Mouse (Mus musculus) central nervous system, embryonic 18 days (tissue): ENCODE measurements around the gene Camp. TPM values are rescaled to one million over a fixed set of nuclear protein-coding genes. Genes with fewer than 3 reads are reported as not detected.

Experiments
- polyA plus RNA-seq: library from polyadenylated mRNA; depleted of rRNA; stranded (reverse); fragments of >200 nt; gene quantifications from 2 replicates; pipeline ENCODE4 v1.2.3, GENCODE M21; 2012; rRNA removed

Gene Camp
- polyA plus RNA-seq: 0.66 TPM in 1 of 2 replicates, not detected in the other

GRCm38 (mm10) chr9:109849312-109849758 lies at the start of gene Camp:
TSS of gene Camp (minus strand) at chr9:109849617.

GRCm38 (mm10) chr9:109874797-109875691 lies 25.6 kb upstream of the Camp start, which contains the start of gene Cdc25a:
TSS of gene Cdc25a (plus strand) at chr9:109875579.

GRCm38 (mm10) chr9:109832391-109833087 lies 16.9 kb downstream of the Camp start, which contains the start of gene Nme6:
TSS of gene Nme6 (plus strand) at chr9:109832749.

GRCm38 (mm10) chr9:109811980-109812379 lies 37.4 kb downstream of the Camp start, which contains the start of gene Spink8:
TSS of gene Spink8 (plus strand) at chr9:109812280.

Other genes with a start within 250 kb of the Camp start
- 0.04 and 0.05 TPM in 2 replicates for gene Fbxw24, start 223.6 kb downstream of the Camp start, polyA plus RNA-seq
- 0.05 TPM in 1 of 2 replicates, not detected in the other for gene Fbxw25, start 185.0 kb downstream of the Camp start, polyA plus RNA-seq
- gene Fbxw18, start 146.9 kb downstream of the Camp start, polyA plus RNA-seq: 0.03 TPM in 1 of 2 replicates, not detected in the other
- gene Fbxw26, start 103.5 kb downstream of the Camp start, polyA plus RNA-seq: 0.06 TPM in 1 of 2 replicates, not detected in the other
- gene Fbxw27, start 58.9 kb downstream of the Camp start, polyA plus RNA-seq: 0.24 TPM in 1 of 2 replicates, not detected in the other
- 0.14 and 0.16 TPM in 2 replicates for gene Spink8, start 37.3 kb downstream of the Camp start, polyA plus RNA-seq
- gene Nme6, start 16.9 kb downstream of the Camp start, polyA plus RNA-seq: 48.0 and 50.6 TPM in 2 replicates
- 8.9 and 9.4 TPM in 2 replicates for gene Cdc25a, start 26.0 kb upstream of the Camp start, polyA plus RNA-seq
- gene Map4, start 81.8 kb upstream of the Camp start, polyA plus RNA-seq: 209 and 216 TPM in 2 replicates